Mouse (Mus musculus): ENCODE data around the gene Tex52. TPM values are rescaled to one million over a fixed set of nuclear protein-coding genes. Genes with fewer than 3 reads are reported as not detected.

The Tex52 gene
- polyA plus RNA-seq, 1 experiment: 0.21 TPM

DNA sequence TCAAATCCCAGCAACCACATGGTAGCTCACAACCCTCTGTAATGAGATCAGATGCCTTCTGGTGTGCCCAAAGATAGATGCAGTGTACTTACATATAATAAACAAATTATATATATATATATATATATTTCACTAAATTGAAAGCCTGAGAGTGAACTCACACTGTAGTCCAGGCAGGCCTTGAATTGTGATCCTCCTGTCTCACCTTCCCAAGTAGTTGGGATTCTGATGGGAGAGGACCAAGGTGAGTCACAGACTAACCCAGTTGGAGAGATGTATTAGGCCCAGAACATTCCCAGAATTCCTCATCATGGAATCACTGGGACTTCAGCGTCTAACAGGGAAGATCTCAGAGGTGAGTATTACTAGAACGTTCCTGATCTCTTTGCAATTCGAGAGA lies 23.7 kb downstream of the Tex52 start, which contains the start of gene Nrip2:
Nrip2 (plus strand) TSS at position 301 of the 400 bp plus-strand sequence.
- Histone ChIP-seq H3K79me2 (ENCODE audit: control insufficient read depth, insufficient read depth) (no peaks in the 10 kb centered on the region), H3K4me3 (ENCODE audit: insufficient read depth, poor library complexity, severe bottlenecking) (no peak within 1 kb of the TSS), H3ac (ENCODE audit: control insufficient read depth, insufficient read length, low read depth) (no peak within 1 kb of the TSS), H3K79me3 (ENCODE audit: low read depth) (no peaks in the 10 kb centered on the region), H3K36me3 (ENCODE audit: control insufficient read depth, insufficient read depth) (no peaks in the 10 kb centered on the region), H3K27me3 (ENCODE audit: control insufficient read depth, insufficient read depth, insufficient read length) (no peaks in the 10 kb centered on the region)
- TF ChIP-seq MAX (IDR thresholded peaks at IDR 0.05) (no peak), CEBPB (IDR thresholded peaks at IDR 0.05; ENCODE audit: low read depth) (no peak), USF1 (IDR thresholded peaks at IDR 0.05; ENCODE audit: low read depth) (no peak), MYOG (IDR thresholded peaks at IDR 0.05; ENCODE audit: control insufficient read depth, extremely low read depth, insufficient read length) (no peak), MYOD1 (IDR thresholded peaks at IDR 0.05; ENCODE audit: control insufficient read depth, insufficient read length, low read depth) (no peak), CTCF (IDR thresholded peaks at IDR 0.05; ENCODE audit: control insufficient read depth, insufficient read depth, insufficient read length) (no peak), FOSL1 (IDR thresholded peaks at IDR 0.05; ENCODE audit: insufficient read depth, low read length, poor library complexity, severe bottlenecking) (no peak)

- no peaks in the 10 kb centered on the region for H3K27me3 ChIP-seq (ENCODE audit: control insufficient read depth, insufficient read depth, insufficient read length)
- no peak overlapping the region for H3ac ChIP-seq (ENCODE audit: control insufficient read depth, insufficient read length, low read depth)
- H3K79me2 ChIP-seq (ENCODE audit: control insufficient read depth, insufficient read depth): no peaks in the 10 kb centered on the region
- TF ChIP-seq MAX (IDR thresholded peaks at IDR 0.05): no peak
- TF ChIP-seq FOSL1 (IDR thresholded peaks at IDR 0.05; ENCODE audit: insufficient read depth, low read length, poor library complexity, severe bottlenecking): no peak
- TF ChIP-seq MYOD1 (IDR thresholded peaks at IDR 0.05; ENCODE audit: control insufficient read depth, insufficient read length, low read depth): no peak
- TF ChIP-seq CEBPB (IDR thresholded peaks at IDR 0.05; ENCODE audit: low read depth): no peak
- TF ChIP-seq CTCF (IDR thresholded peaks at IDR 0.05; ENCODE audit: control insufficient read depth, insufficient read depth, insufficient read length): no peak
- TF ChIP-seq USF1 (IDR thresholded peaks at IDR 0.05; ENCODE audit: low read depth): no peak
- no peak for TF ChIP-seq MYOG (IDR thresholded peaks at IDR 0.05; ENCODE audit: control insufficient read depth, extremely low read depth, insufficient read length)
- no peaks in the 10 kb centered on the region for H3K79me3 ChIP-seq (ENCODE audit: low read depth)
- H3K4me3 ChIP-seq (ENCODE audit: insufficient read depth, poor library complexity, severe bottlenecking): no peak overlapping the region
- H3K36me3 ChIP-seq (ENCODE audit: control insufficient read depth, insufficient read depth): no peaks in the 10 kb centered on the region
Observed at GRCm38 (mm10) chr6:128399421-128400185, 24.3 kb downstream of the Tex52 start.

DNA sequence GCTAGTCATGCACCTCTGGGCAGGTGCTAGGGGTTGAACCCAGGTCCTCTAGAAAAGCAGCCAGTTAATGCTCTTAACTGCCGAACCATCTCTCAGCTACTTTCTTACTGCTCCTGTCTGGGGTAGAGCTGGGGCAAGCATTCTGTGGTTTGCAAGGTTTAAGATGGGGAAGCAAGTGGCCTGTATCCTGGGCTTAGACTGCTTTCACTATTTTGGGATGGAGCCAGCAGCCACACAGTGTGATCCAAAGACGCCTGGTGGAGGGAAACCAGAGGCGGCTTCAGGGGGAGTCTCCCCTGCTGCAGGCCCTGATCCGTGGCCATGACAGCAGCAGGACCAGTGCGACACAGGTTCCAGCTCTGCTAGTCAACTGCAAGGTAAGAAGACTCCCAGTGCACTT lies 29.5 kb downstream of the Tex52 start:
- Histone ChIP-seq H3K4me3 (ENCODE audit: insufficient read depth, poor library complexity, severe bottlenecking) (no peak overlapping the region), H3ac (ENCODE audit: control insufficient read depth, insufficient read length, low read depth) (no peak overlapping the region), H3K36me3 (ENCODE audit: control insufficient read depth, insufficient read depth) (peaks cover 27% of the 10 kb centered on the region), H3K27me3 (ENCODE audit: control insufficient read depth, insufficient read depth, insufficient read length) (no peaks in the 10 kb centered on the region), H3K79me2 (ENCODE audit: control insufficient read depth, insufficient read depth) (no peaks in the 10 kb centered on the region), H3K79me3 (ENCODE audit: low read depth) (no peaks in the 10 kb centered on the region)
- TF ChIP-seq MAX (IDR thresholded peaks at IDR 0.05) (no peak), CEBPB (IDR thresholded peaks at IDR 0.05; ENCODE audit: low read depth) (no peak), USF1 (IDR thresholded peaks at IDR 0.05; ENCODE audit: low read depth) (no peak), MYOG (IDR thresholded peaks at IDR 0.05; ENCODE audit: control insufficient read depth, extremely low read depth, insufficient read length) (no peak), FOSL1 (IDR thresholded peaks at IDR 0.05; ENCODE audit: insufficient read depth, low read length, poor library complexity, severe bottlenecking) (no peak), MYOD1 (IDR thresholded peaks at IDR 0.05; ENCODE audit: control insufficient read depth, insufficient read length, low read depth) (no peak), CTCF (IDR thresholded peaks at IDR 0.05; ENCODE audit: control insufficient read depth, insufficient read depth, insufficient read length) (no peak)

DNA sequence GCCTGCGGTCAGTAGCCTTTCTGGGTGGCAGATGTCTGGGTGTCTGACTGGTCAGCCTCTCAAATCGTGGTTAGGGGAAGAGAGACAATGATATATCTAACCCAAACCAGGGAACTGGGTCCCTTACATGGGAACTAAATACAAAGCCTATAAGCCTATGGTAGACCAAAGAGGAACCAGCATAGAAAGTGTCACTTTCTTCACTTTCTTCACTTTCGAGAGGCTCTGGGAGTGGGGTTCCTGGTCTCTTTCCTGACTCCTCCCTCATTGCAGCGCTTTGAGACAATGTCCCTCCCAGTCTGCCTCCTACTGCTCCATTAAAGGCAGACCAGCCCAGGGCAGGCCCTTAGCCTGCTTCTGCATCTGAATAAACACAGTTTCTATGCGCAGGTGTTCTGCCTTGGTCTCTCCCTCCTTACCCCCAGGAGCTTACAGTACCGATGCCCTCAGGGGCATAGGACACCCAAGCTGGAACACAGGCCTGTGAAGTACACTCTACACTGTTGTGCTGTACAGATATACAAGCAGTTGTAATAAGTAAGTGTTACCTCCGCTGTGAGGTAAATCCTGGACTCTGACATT lies 33.4 kb downstream of the Tex52 start:
- Histone ChIP-seq H3K36me3 (ENCODE audit: control insufficient read depth, insufficient read depth) (peaks cover 59% of the 10 kb centered on the region), H3K79me2 (ENCODE audit: control insufficient read depth, insufficient read depth) (no peaks in the 10 kb centered on the region), H3K4me3 (ENCODE audit: insufficient read depth, poor library complexity, severe bottlenecking) (no peak overlapping the region), H3ac (ENCODE audit: control insufficient read depth, insufficient read length, low read depth) (no peak overlapping the region), H3K79me3 (ENCODE audit: low read depth) (no peaks in the 10 kb centered on the region), H3K27me3 (ENCODE audit: control insufficient read depth, insufficient read depth, insufficient read length) (no peaks in the 10 kb centered on the region)
- TF ChIP-seq CTCF (IDR thresholded peaks at IDR 0.05; ENCODE audit: control insufficient read depth, insufficient read depth, insufficient read length): no peak

GRCm38 (mm10) chr6:128410305-128410704 lies 35.0 kb downstream of the Tex52 start:
- no peaks in the 10 kb centered on the region for H3K27me3 ChIP-seq (ENCODE audit: control insufficient read depth, insufficient read depth, insufficient read length)
- peaks cover 59% of the 10 kb centered on the region for H3K36me3 ChIP-seq (ENCODE audit: control insufficient read depth, insufficient read depth)
- no peak overlapping the region for H3ac ChIP-seq (ENCODE audit: control insufficient read depth, insufficient read length, low read depth)
- TF ChIP-seq FOSL1 (IDR thresholded peaks at IDR 0.05; ENCODE audit: insufficient read depth, low read length, poor library complexity, severe bottlenecking): no peak
- TF ChIP-seq MYOG (IDR thresholded peaks at IDR 0.05; ENCODE audit: control insufficient read depth, extremely low read depth, insufficient read length): no peak
- no peak for TF ChIP-seq MAX (IDR thresholded peaks at IDR 0.05)
- TF ChIP-seq CEBPB (IDR thresholded peaks at IDR 0.05; ENCODE audit: low read depth): no peak
- TF ChIP-seq CTCF (IDR thresholded peaks at IDR 0.05; ENCODE audit: control insufficient read depth, insufficient read depth, insufficient read length): no peak
- no peak for TF ChIP-seq MYOD1 (IDR thresholded peaks at IDR 0.05; ENCODE audit: control insufficient read depth, insufficient read length, low read depth)
- no peak for TF ChIP-seq USF1 (IDR thresholded peaks at IDR 0.05; ENCODE audit: low read depth)
- no peaks in the 10 kb centered on the region for H3K79me2 ChIP-seq (ENCODE audit: control insufficient read depth, insufficient read depth)
- no peak overlapping the region for H3K4me3 ChIP-seq (ENCODE audit: insufficient read depth, poor library complexity, severe bottlenecking)
- no peaks in the 10 kb centered on the region for H3K79me3 ChIP-seq (ENCODE audit: low read depth)
